Mouse (Mus musculus): ENCODE measurements around the gene Aqp6.

Aqp6 gene

GRCm38 (mm10) chr15:99600986-99601822, at the start of gene Aqp6:
TSS of gene Aqp6 (plus strand) at chr15:99601400.
- no peak for DNase-seq (ENCODE audit: low read depth, low spot score)

GRCm38 (mm10) chr15:99553767-99554166, 47.4 kb upstream of the Aqp6 start:
- DNase-seq (ENCODE audit: low read depth, low spot score): no peak

- no peak for DNase-seq (ENCODE audit: low read depth, low spot score)
Measured at GRCm38 (mm10) chr15:99558947-99559346, 42.3 kb upstream of the Aqp6 start.

DNA sequence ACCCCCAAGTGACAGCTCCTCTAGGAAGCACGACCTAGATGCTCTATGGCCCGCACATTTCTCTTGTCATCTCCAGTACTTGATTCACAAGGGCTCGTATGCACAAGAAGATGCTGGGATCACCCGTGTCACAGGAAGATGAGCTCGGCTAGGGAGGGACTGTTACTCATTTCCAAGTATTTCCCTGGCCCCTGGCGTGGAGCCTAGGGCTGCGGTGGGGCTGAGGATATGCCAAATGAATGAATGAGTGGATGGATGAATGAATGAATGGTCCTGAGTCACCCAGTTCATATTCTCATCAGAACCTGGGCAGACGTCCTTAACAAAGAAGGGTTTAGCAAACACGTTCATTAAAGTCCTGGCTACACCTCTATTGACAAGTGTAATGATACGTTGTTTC, 41.0 kb upstream of the Aqp6 start:
- DNase-seq (ENCODE audit: low read depth, low spot score): no peak

- no peak for DNase-seq (ENCODE audit: low read depth, low spot score)
Measured at GRCm38 (mm10) chr15:99567371-99567770, 33.8 kb upstream of the Aqp6 start.

GRCm38 (mm10) chr15:99568682-99569081, 32.5 kb upstream of the Aqp6 start:
- no peak for DNase-seq (ENCODE audit: low read depth, low spot score)

DNA sequence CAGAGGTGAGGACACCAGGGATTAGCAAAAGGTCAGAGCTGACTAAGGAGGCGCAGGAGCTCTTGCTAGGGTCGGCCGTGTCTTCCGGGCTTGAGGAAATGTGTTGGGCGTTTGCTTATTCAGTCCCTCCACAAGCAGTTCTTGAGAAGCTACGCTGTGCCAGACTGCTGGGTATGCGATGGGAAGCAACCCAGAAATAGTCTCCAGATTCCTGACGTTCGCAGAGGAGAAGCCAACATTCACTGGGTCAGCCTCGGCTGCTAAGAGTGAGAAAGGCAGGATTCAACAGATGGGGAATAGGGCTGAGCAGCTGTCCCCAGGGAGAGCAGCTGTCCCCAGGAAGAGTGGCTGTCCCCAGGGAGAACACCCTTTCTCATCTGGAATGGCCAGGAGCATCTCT, 32.1 kb upstream of the Aqp6 start:
- DNase-seq (ENCODE audit: low read depth, low spot score): no peak

- no peak for DNase-seq (ENCODE audit: low read depth, low spot score)
Measured at GRCm38 (mm10) chr15:99578802-99579485, 22.3 kb upstream of the Aqp6 start, which contains the start of gene Aqp2. TSS of gene Aqp2 (plus strand) at chr15:99579055.

DNA sequence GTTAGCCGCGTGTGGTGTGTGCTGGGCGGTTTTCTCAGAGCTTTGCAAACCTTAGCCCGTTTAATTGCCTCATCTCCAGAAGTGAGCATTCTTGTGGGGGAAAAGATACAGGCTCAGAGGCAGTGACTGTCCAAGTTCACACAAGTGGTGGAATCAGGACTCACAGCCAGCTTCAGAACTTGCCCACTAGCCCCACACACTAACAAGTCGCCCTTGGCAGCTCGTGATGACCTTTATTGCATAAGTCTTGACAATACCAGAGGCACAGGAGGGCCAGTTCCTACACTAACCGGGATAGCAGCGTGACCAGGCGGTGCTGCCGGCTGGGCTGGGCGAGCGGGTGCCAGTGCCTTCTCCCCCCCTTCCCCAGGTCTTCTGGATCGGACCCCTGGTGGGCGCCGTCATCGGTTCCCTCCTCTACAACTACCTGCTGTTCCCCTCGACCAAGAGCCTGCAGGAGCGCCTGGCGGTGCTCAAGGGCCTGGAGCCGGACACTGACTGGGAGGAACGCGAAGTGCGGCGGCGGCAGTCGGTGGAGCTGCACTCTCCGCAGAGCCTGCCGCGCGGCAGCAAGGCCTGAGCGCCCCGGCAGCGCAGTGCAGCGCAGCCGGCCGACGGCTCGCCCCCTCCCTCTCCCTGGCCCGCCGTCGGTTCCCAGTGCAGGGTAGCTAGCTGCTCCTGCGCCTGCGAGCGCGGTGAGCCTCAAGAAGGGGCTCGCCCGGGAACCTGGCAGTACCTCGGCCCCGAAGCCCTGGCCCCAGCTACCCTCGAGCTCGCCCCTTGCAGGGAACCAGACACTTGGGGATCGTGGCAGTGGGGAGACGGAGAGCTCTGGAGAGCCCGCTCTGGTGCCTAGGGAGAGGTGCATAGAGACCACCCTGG, 17.5 kb upstream of the Aqp6 start:
- DNase-seq (ENCODE audit: low read depth, low spot score): no peak

- DNase-seq (ENCODE audit: low read depth, low spot score): no peak
Measured at GRCm38 (mm10) chr15:99584407-99585202, 16.6 kb upstream of the Aqp6 start.

DNA sequence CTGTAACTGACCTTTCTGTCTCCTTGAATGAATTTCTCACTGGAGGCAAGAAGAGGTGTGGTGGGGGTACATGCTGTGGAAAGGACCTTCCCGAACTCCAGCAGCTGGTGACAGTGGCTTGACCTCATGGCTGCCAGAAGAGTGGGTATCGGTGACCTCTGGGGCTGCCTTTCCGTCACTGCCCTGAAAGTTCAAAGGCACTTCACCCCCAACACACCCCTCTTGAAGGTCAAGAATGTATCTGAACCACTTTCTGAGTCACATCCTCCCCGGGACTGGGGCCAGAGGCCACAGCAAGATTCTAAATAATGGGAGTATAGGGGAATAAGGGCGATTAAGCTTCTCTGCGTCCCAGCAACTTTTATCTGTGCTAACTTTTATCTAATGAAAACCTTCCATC, 15.5 kb upstream of the Aqp6 start:
- no peak for DNase-seq (ENCODE audit: low read depth, low spot score)

DNA sequence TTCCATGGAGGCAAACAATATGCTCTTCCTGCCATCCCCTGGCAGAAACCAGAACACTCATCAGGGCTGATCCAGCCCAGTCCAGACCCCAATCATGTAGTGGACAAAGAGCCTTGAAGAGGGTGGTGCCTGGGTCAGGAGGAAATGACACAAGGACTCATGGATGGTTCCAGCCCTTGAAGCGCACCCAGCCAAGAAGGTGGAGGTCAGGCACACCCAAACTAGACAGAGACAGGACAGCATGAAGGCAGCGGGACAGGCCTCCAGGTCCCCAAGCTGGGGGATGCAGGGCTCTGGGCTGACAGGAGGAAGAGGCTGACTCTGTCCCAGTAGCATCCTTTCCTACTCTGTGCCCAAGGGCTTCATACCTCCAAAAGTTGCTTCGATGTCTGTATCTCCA, 14.7 kb upstream of the Aqp6 start:
- no peak for DNase-seq (ENCODE audit: low read depth, low spot score)

- DNase-seq (ENCODE audit: low read depth, low spot score): no peak
Measured at GRCm38 (mm10) chr15:99589237-99589636, 12.0 kb upstream of the Aqp6 start.

GRCm38 (mm10) chr15:99589704-99590103, 11.5 kb upstream of the Aqp6 start:
- DNase-seq (ENCODE audit: low read depth, low spot score): no peak

DNA sequence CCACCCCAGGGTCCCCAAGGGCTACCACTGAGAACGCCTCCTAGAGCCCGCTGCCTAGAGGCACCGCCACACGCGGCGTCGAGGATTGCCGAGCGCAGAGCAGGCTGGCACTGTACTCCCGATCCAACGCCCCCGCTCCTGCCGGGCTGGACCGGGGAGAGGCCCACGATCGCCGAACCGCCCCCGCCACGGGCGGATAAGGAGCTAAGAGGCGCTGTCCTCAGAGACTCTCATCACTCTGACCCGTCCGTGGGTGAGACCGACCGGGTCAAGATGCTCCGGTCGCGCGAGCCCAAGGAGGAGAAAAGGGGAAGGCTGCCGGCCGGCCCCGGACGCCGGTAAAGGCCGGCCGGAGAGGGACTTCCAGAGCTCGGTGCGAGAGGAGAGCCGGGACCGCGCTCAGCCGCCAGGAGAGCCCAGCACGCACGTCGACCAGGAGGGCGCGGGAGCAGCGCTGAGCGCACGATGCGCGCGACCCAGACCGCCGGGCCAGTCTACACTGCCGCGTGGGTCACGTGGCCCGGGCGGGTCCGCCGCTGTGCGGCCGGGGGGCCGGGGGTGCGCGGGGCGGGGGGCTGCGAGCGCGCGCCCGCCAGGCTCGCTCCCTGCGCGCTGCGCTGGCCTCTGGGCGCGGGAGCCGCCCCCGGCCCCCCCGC, 10.6 kb upstream of the Aqp6 start, which contains the start of gene Aqp5:
Gene Aqp5, plus strand, starts transcription at position 354 of the 656 bp plus-strand sequence.
- DNase-seq (ENCODE audit: low read depth, low spot score): no peak

DNA sequence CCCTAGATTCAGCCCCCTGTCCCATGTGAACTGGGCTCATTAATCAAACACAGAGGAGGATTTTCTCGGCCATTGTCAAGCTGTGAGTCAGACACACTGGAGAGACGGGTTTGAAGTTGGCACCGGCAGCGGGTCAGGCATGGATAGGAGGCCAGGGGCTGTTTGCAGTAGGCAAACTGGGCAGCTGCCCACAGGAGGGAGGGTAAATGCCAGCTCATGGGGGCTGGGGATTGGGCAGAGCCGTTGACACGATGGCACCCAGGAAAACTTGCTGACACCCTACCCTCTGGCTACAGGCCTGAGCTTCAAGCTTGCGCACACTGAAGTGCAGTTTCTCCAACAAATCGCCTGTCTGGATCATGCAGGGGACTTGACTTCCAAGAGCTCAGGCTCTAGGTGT, 9.0 kb upstream of the Aqp6 start:
- DNase-seq (ENCODE audit: low read depth, low spot score): no peak

DNA sequence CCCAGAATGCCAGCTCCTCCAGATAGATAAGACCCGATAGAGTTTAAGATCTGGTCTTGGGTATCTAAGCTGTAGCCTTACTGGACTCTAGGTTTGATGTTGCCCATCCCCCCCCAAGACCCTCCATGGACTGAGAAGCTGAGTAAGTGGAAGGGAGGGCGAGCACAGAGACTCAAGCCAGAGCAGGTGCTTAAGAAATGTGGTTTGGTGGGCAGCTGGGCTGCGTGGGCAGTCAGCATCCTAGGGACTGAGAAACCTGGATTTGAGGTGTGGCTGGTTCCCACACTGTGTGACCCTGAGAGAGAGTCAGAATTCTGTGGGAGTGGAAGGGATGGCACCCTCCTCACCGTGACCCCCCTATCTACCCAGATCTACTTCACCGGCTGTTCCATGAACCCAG, 8.3 kb upstream of the Aqp6 start:
- DNase-seq (ENCODE audit: low read depth, low spot score): no peak

- DNase-seq (ENCODE audit: low read depth, low spot score): no peak
Measured at GRCm38 (mm10) chr15:99594951-99595350, 6.2 kb upstream of the Aqp6 start.

- peak; percentile 65 for DNase-seq (ENCODE audit: low read depth, low spot score)
Measured at GRCm38 (mm10) chr15:99596056-99596687, 5.0 kb upstream of the Aqp6 start.

- DNase-seq (ENCODE audit: low read depth, low spot score): no peak
Measured at GRCm38 (mm10) chr15:99596841-99597240, 4.4 kb upstream of the Aqp6 start.
